Mouse (Mus musculus): ENCODE measurements around the gene Trim66. TPM values are rescaled to one million over a fixed set of nuclear protein-coding genes. Genes with fewer than 3 reads are reported as not detected.

The Trim66 gene
- polyA plus RNA-seq, 1 experiment from 2014 or later = 0.04 TPM

GRCm38 (mm10) chr7:109533129-109533528, 25.2 kb upstream of the Trim66 start:
- H3K27ac ChIP-seq = no peak overlapping the region
- no peak overlapping the region for H3K4me3 ChIP-seq (replicated peaks)
- ATAC-seq (ENCODE audit: insufficient number of reproducible peaks, insufficient read depth, low FRiP score, low TSS enrichment, low read depth) = no peak
- peaks cover 90% of the 10 kb centered on the region for H3K36me3 ChIP-seq
- 76% methylated on average over 4 of the region's 4 CpGs for WGBS
- H3K4me1 ChIP-seq (replicated peaks) = peaks cover 4% of the 10 kb centered on the region
- H3K9me3 ChIP-seq = no peaks in the 10 kb centered on the region
- no peak overlapping the region for H3K4me2 ChIP-seq
- H3K27me3 ChIP-seq = no peaks in the 10 kb centered on the region
- no peak overlapping the region for H3K9ac ChIP-seq (replicated peaks)

GRCm38 (mm10) chr7:109532691-109533090, 24.8 kb upstream of the Trim66 start:
- 71% methylated on average over 3 of the region's 3 CpGs for WGBS
- H3K27ac ChIP-seq = no peak overlapping the region
- no peaks in the 10 kb centered on the region for H3K9me3 ChIP-seq
- no peak overlapping the region for H3K9ac ChIP-seq (replicated peaks)
- peaks cover 90% of the 10 kb centered on the region for H3K36me3 ChIP-seq
- no peak for ATAC-seq (ENCODE audit: insufficient number of reproducible peaks, insufficient read depth, low FRiP score, low TSS enrichment, low read depth)
- peaks cover 4% of the 10 kb centered on the region for H3K4me1 ChIP-seq (replicated peaks)
- H3K4me3 ChIP-seq (replicated peaks) = no peak overlapping the region
- H3K4me2 ChIP-seq = no peak overlapping the region
- H3K27me3 ChIP-seq = no peaks in the 10 kb centered on the region

GRCm38 (mm10) chr7:109531501-109531900, 23.6 kb upstream of the Trim66 start:
- H3K36me3 ChIP-seq = peaks cover 90% of the 10 kb centered on the region
- no peak for ATAC-seq (ENCODE audit: insufficient number of reproducible peaks, insufficient read depth, low FRiP score, low TSS enrichment, low read depth)
- WGBS = 82% methylated on average over 5 of the region's 5 CpGs

GRCm38 (mm10) chr7:109529741-109530140, 21.8 kb upstream of the Trim66 start:
- WGBS = 83% methylated on average over 2 of the region's 2 CpGs
- Histone ChIP-seq H3K27ac (no peak overlapping the region), H3K9me3 (no peaks in the 10 kb centered on the region), H3K4me3 (replicated peaks) (no peak overlapping the region), H3K9ac (replicated peaks) (no peak overlapping the region), H3K27me3 (no peaks in the 10 kb centered on the region), H3K4me1 (replicated peaks) (no peaks in the 10 kb centered on the region), H3K4me2 (no peak overlapping the region), H3K36me3 (peaks cover 92% of the 10 kb centered on the region)
- ATAC-seq (ENCODE audit: insufficient number of reproducible peaks, insufficient read depth, low FRiP score, low TSS enrichment, low read depth) = no peak

More at GRCm38 (mm10) chr7:109531501-109531900, 23.6 kb upstream of the Trim66 start:
- Histone ChIP-seq H3K9me3 (no peaks in the 10 kb centered on the region), H3K27me3 (no peaks in the 10 kb centered on the region), H3K4me2 (no peak overlapping the region), H3K4me1 (replicated peaks) (no peaks in the 10 kb centered on the region), H3K27ac (no peak overlapping the region), H3K9ac (replicated peaks) (no peak overlapping the region), H3K4me3 (replicated peaks) (no peak overlapping the region)

- Histone ChIP-seq H3K4me3 (replicated peaks) (no peak overlapping the region), H3K36me3 (peaks cover 92% of the 10 kb centered on the region), H3K9me3 (no peaks in the 10 kb centered on the region), H3K27me3 (no peaks in the 10 kb centered on the region), H3K27ac (no peak overlapping the region), H3K9ac (replicated peaks) (no peak overlapping the region), H3K4me2 (no peak overlapping the region), H3K4me1 (replicated peaks) (no peaks in the 10 kb centered on the region)
- ATAC-seq (ENCODE audit: insufficient number of reproducible peaks, insufficient read depth, low FRiP score, low TSS enrichment, low read depth) = no peak
- WGBS = 17% methylated on average over 3 of the region's 3 CpGs
Observed at GRCm38 (mm10) chr7:109528356-109528755, 20.4 kb upstream of the Trim66 start.

GRCm38 (mm10) chr7:109527536-109527935, 19.6 kb upstream of the Trim66 start:
- no peaks in the 10 kb centered on the region for H3K9me3 ChIP-seq
- H3K4me1 ChIP-seq (replicated peaks) = no peaks in the 10 kb centered on the region
- no peak overlapping the region for H3K4me2 ChIP-seq
- no peaks in the 10 kb centered on the region for H3K27me3 ChIP-seq
- no peak overlapping the region; the same call in 1 of the 2 replicates for H3K9ac ChIP-seq (replicated peaks)
- no peak for ATAC-seq (ENCODE audit: insufficient number of reproducible peaks, insufficient read depth, low FRiP score, low TSS enrichment, low read depth)
- no peak overlapping the region for H3K27ac ChIP-seq
- H3K4me3 ChIP-seq (replicated peaks) = no peak overlapping the region
- 76% methylated on average over 3 of the region's 3 CpGs for WGBS
- H3K36me3 ChIP-seq = peaks cover 92% of the 10 kb centered on the region

GRCm38 (mm10) chr7:109525740-109526663, 18.1 kb upstream of the Trim66 start:
- H3K27me3 ChIP-seq = no peaks in the 10 kb centered on the region
- no peak for ATAC-seq (ENCODE audit: insufficient number of reproducible peaks, insufficient read depth, low FRiP score, low TSS enrichment, low read depth)
- 68% methylated on average over 16 of the region's 16 CpGs for WGBS
- H3K4me2 ChIP-seq = no peak overlapping the region
- peaks cover 92% of the 10 kb centered on the region for H3K36me3 ChIP-seq
- H3K9me3 ChIP-seq = no peaks in the 10 kb centered on the region
- H3K4me1 ChIP-seq (replicated peaks) = peaks cover 4% of the 10 kb centered on the region
- no peak overlapping the region for H3K4me3 ChIP-seq (replicated peaks)
- H3K27ac ChIP-seq = peak overlapping the region; percentile 42; the same call in 1 of the 2 replicates
- no peak overlapping the region for H3K9ac ChIP-seq (replicated peaks)

- no peak overlapping the region for H3K27ac ChIP-seq
- no peak overlapping the region for H3K4me2 ChIP-seq
- no peak overlapping the region for H3K4me3 ChIP-seq (replicated peaks)
- 81% methylated on average over 3 of the region's 3 CpGs for WGBS
- peaks cover 15% of the 10 kb centered on the region for H3K4me1 ChIP-seq (replicated peaks)
- H3K36me3 ChIP-seq = peaks cover 89% of the 10 kb centered on the region
- H3K9me3 ChIP-seq = no peaks in the 10 kb centered on the region
- no peak for ATAC-seq (ENCODE audit: insufficient number of reproducible peaks, insufficient read depth, low FRiP score, low TSS enrichment, low read depth)
- no peak overlapping the region for H3K9ac ChIP-seq (replicated peaks)
- no peaks in the 10 kb centered on the region for H3K27me3 ChIP-seq
Observed at GRCm38 (mm10) chr7:109524763-109525162, 16.8 kb upstream of the Trim66 start.

GRCm38 (mm10) chr7:109524442-109524744, 16.5 kb upstream of the Trim66 start:
- ATAC-seq (ENCODE audit: insufficient number of reproducible peaks, insufficient read depth, low FRiP score, low TSS enrichment, low read depth) = no peak
- Histone ChIP-seq H3K4me3 (replicated peaks) (no peak overlapping the region), H3K27me3 (no peaks in the 10 kb centered on the region), H3K27ac (no peak overlapping the region), H3K4me1 (replicated peaks) (peaks cover 16% of the 10 kb centered on the region), H3K9ac (replicated peaks) (no peak overlapping the region), H3K36me3 (peaks cover 86% of the 10 kb centered on the region), H3K4me2 (no peak overlapping the region), H3K9me3 (no peaks in the 10 kb centered on the region)

- no peak for ATAC-seq (ENCODE audit: insufficient number of reproducible peaks, insufficient read depth, low FRiP score, low TSS enrichment, low read depth)
- Histone ChIP-seq H3K9ac (replicated peaks) (no peak overlapping the region), H3K4me2 (no peak overlapping the region), H3K27ac (0 out of 2 replicates have a peak overlapping the region, but pooled peaks have one; percentile 31), H3K4me1 (replicated peaks) (peaks cover 16% of the 10 kb centered on the region), H3K9me3 (no peaks in the 10 kb centered on the region), H3K4me3 (replicated peaks) (no peak overlapping the region), H3K36me3 (peaks cover 86% of the 10 kb centered on the region), H3K27me3 (no peaks in the 10 kb centered on the region)
- WGBS = 54% methylated on average over 6 of the region's 6 CpGs
Observed at GRCm38 (mm10) chr7:109523741-109524441, 16.0 kb upstream of the Trim66 start.

GRCm38 (mm10) chr7:109523304-109523703, 15.4 kb upstream of the Trim66 start:
- Histone ChIP-seq H3K4me3 (replicated peaks) (no peak overlapping the region), H3K9ac (replicated peaks) (no peak overlapping the region), H3K27me3 (no peaks in the 10 kb centered on the region), H3K9me3 (no peaks in the 10 kb centered on the region), H3K4me2 (no peak overlapping the region), H3K36me3 (peaks cover 82% of the 10 kb centered on the region), H3K27ac (0 out of 2 replicates have a peak overlapping the region, but pooled peaks have one; percentile 31), H3K4me1 (replicated peaks) (peaks cover 16% of the 10 kb centered on the region)
- ATAC-seq (ENCODE audit: insufficient number of reproducible peaks, insufficient read depth, low FRiP score, low TSS enrichment, low read depth) = no peak
- 55% methylated on average over 2 of the region's 2 CpGs for WGBS
